Mouse (Mus musculus) heart, embryonic 11.5 days (tissue): ENCODE data around the gene Taf5l. TPM values are rescaled to one million over a fixed set of nuclear protein-coding genes. Genes with fewer than 3 reads are reported as not detected.

Experiments used
- ATAC-seq: fragments of 200-750 bp; cut with Nextera tagmentation; replicated peaks from 2 replicates; pipeline ENCODE4 v1.8.0; 2017; ENCODE audit warnings: moderate library complexity; ENCODE audit not compliant: insufficient number of reproducible peaks, low FRiP score, low TSS enrichment
- H3K27ac ChIP-seq: fragments of 300-500 bp; sonication (generic); 2 replicates; pipeline ENCODE4 v1.5.1; 2014; ENCODE audit warnings: mild to moderate bottlenecking, low read depth, low read length
- H3K27me3 ChIP-seq: fragments of 300-500 bp; sonication (generic); 2 replicates; pipeline ENCODE4 v1.6.1; 2014; ENCODE audit warnings: mild to moderate bottlenecking, low read length, mixed read lengths; ENCODE audit not compliant: control insufficient read depth, insufficient read depth
- H3K36me3 ChIP-seq: fragments of 300-500 bp; sonication (generic); 2 replicates; pipeline ENCODE4 v1.6.1; 2014; ENCODE audit warnings: mild to moderate bottlenecking, low read length, moderate library complexity, mixed read lengths; ENCODE audit not compliant: control insufficient read depth, insufficient read depth
- H3K4me1 ChIP-seq: fragments of 300-500 bp; sonication (generic); 2 replicates; pipeline ENCODE4 v1.6.1; 2014; ENCODE audit warnings: low read length; ENCODE audit not compliant: control insufficient read depth, insufficient read depth
- H3K4me2 ChIP-seq: fragments of 300-500 bp; sonication (generic); 2 replicates; pipeline ENCODE4 v1.6.1; 2014; ENCODE audit warnings: mild to moderate bottlenecking, moderate library complexity
- H3K4me3 ChIP-seq: fragments of 300-500 bp; sonication (generic); 2 replicates; pipeline ENCODE4 v1.5.1; 2014; ENCODE audit warnings: low read depth, low read length
- H3K9ac ChIP-seq: fragments of 300-500 bp; sonication (generic); 2 replicates; pipeline ENCODE4 v1.6.1; 2014; ENCODE audit warnings: mild to moderate bottlenecking, low read depth, low read length, moderate library complexity
- H3K9me3 ChIP-seq: fragments of 300-500 bp; sonication (generic); replicated peaks from 2 replicates; pipeline ENCODE4 v1.6.1; 2016; ENCODE audit warnings: low read length; ENCODE audit not compliant: control insufficient read depth
- WGBS: fragments of 180-500 bp; shearing (Covaris S2); extraction: QIAGEN DNeasy Blood & Tissue Kit; methylation state at CpG from one replicate; pipeline ENCODE4 v1.1.7; 2014; ENCODE audit not compliant: insufficient replicate concordance; 5-methylcytosine and 5-hydroxymethylcytosine counted together
- polyA plus RNA-seq: library from polyadenylated mRNA; unstranded; fragments of >200 nt; fragmentation: Nextera tagmentation; extraction: Ambion mirVana; gene quantifications from 2 replicates; pipeline ENCODE4 v1.2.1, GENCODE M21; 2014

Gene Taf5l
- polyA plus RNA-seq, 1 experiment from 2014 or later: 31.2 TPM

DNA sequence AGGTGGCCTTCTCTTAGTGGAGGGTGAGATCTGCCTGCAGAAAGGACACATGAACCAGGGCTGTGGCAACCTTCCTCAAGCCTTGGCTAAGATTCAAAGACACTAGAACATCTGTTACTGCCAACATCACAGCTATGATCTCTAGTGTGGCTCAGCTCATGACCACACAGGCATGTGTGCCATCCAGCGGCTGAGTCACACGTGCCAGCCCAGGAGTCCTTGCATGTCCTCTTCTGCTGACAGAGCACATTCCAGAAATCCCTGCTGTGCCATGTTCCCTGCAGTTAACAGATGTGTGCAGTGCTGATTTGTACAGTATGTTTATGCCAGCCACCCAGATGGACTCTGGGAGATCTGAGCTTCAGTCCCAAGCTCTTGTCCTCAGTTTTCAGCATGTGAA is 21.6 kb downstream of the Taf5l start:
- Histone ChIP-seq H3K9ac (no peak overlapping the region), H3K36me3 (peaks cover 18% of the 10 kb centered on the region), H3K9me3 (no peaks in the 10 kb centered on the region), H3K4me2 (no peak overlapping the region), H3K27ac (no peak overlapping the region), H3K27me3 (no peaks in the 10 kb centered on the region), H3K4me1 (no peaks in the 10 kb centered on the region), H3K4me3 (no peak overlapping the region)
- no peak for ATAC-seq
- WGBS: 98% methylated on average over 2 of the region's 2 CpGs

DNA sequence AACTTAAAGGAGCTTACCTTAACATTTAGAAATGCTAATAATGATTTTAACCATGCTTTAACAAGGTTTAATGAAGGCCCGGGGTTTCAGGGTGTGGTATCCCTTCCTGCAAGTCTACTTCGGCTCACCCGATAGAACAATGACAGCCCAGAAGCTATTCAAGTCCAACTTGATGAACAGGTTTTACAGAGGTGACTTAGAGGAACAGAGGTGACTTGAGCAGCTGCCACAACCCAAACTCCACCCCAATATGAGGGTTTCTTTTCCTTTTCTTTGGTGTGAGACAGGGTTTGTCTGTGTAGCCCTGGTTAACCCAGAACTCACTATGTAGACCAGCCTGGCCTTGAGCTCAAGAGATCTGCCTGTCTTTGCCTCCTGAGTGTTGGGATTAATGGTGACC is 27.2 kb downstream of the Taf5l start:
- H3K9ac ChIP-seq: no peak overlapping the region
- H3K4me1 ChIP-seq: peaks cover 19% of the 10 kb centered on the region
- H3K4me2 ChIP-seq: no peak overlapping the region
- H3K27ac ChIP-seq: no peak overlapping the region
- no peaks in the 10 kb centered on the region for H3K9me3 ChIP-seq
- 87% methylated on average over 3 of the region's 3 CpGs for WGBS
- no peak overlapping the region for H3K4me3 ChIP-seq
- no peaks in the 10 kb centered on the region for H3K27me3 ChIP-seq
- H3K36me3 ChIP-seq: peaks cover 6% of the 10 kb centered on the region; the same call in 1 of the 2 replicates
- no peak for ATAC-seq

DNA sequence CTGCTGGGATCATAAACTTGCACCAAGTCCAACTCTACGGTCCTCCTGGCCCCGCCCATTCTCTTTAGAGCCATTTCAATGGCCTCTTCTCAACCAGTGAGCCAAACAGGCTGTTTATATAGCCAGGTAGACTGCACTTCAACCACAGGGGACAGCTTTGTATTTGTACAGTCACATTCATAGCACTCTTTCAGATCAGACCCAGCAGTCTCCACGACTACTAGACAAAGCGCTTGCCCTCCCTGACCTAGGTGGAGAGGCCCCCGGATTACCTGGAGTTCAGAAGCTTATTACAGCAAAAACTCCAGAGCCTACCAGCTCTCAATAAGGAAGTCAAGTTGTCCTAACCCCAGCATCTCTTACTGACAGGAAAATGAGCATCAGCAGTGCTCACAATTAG is 27.6 kb downstream of the Taf5l start:
- H3K4me2 ChIP-seq: no peak overlapping the region
- no peak overlapping the region for H3K4me3 ChIP-seq
- H3K36me3 ChIP-seq: peaks cover 6% of the 10 kb centered on the region; the same call in 1 of the 2 replicates
- H3K4me1 ChIP-seq: peaks cover 23% of the 10 kb centered on the region
- H3K9ac ChIP-seq: no peak overlapping the region
- no peak overlapping the region for H3K27ac ChIP-seq
- ATAC-seq: no peak
- no peaks in the 10 kb centered on the region for H3K9me3 ChIP-seq
- 94% methylated on average over 5 of the region's 5 CpGs for WGBS
- no peaks in the 10 kb centered on the region for H3K27me3 ChIP-seq

DNA sequence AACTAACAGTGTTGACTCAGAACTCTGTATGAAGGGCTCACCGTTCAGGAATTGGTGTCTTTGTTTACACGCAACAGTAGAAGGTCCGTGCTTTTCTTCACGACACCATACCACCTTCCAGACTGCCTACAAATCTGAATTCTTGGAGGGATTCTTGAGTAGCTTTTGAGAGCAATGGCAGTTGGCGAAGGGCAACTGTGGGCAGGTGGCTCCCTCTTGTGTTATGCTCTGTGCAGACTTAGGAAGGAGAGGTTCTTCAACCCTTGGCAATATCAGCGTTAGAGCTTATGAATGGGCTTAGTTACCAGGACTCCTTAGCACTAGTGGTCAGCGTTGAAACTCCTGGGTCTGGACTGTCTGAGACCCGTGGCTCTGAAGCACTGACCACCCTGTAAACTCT is 28.6 kb downstream of the Taf5l start:
- H3K27me3 ChIP-seq: no peaks in the 10 kb centered on the region
- ATAC-seq: no peak
- H3K9me3 ChIP-seq: no peaks in the 10 kb centered on the region
- peaks cover 24% of the 10 kb centered on the region for H3K4me1 ChIP-seq
- H3K36me3 ChIP-seq: peaks cover 6% of the 10 kb centered on the region; the same call in 1 of the 2 replicates
- no peak overlapping the region for H3K4me3 ChIP-seq
- H3K27ac ChIP-seq: no peak overlapping the region
- no peak overlapping the region for H3K4me2 ChIP-seq
- no peak overlapping the region for H3K9ac ChIP-seq
- WGBS: 75% methylated on average over 8 of the region's 8 CpGs

DNA sequence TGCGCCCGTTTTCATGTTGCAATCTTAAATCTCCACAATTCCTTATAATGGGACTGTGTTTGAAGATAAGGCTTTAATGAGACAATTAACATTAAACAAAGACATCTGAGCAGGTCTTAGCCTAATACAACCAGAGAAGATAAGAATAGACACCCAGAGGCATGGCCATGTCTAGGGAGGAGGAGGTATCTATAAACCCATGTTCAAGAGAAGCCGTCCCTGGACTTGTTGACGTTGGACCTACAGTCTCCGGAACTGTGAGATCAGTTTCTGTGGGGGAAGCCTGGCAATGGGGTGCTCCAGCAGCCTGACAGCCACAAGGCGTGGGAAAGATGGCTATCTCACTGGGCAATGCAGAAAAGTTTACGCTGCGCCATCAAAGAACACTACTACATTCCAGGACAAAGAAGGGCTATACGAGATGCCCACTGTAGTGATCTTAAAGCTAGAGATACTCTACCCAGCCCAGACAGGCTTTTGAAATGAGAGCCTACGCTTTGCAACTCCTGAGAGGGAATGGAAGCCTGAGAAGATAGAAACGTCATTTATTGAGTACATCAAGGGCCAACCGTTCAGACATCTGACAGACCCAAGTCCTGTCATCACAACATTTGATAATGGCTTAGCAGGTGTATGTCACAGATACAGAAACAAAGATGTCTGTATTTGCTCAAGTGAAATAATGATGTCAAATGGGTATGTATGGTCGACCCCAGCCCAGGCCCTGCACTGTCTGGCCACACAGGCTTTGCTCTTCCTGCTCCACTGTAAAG is 30.7 kb downstream of the Taf5l start:
- WGBS: 44% methylated on average over 13 of the region's 13 CpGs
- Histone ChIP-seq H3K4me2 (peak overlapping the region; percentile 30), H3K27me3 (no peaks in the 10 kb centered on the region), H3K36me3 (no peaks in the 10 kb centered on the region), H3K4me1 (peaks cover 24% of the 10 kb centered on the region), H3K27ac (peak overlapping the region; percentile 93), H3K9me3 (no peaks in the 10 kb centered on the region), H3K9ac (peak overlapping the region; percentile 17; the same call in 1 of the 2 replicates), H3K4me3 (no peak overlapping the region)
- no peak for ATAC-seq

DNA sequence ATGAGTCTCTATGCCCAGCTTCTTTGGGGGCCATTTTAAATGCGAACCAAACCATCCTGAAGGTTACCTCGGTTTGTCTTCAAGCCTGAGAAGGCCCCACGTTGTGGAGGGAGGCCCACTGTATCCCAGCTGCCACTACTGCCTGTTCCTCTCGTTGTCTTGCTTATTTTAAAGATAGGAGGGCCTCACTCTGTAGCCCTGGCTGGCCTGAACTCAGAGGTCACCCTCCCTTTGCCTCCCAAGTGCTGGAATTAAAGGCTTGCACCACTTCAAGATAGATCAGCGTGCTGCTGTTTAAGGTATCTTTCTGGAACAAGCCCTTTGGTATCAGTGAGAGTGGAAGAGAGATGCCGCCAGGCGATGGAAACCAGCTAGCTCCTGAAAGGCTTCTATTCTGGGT is 32.1 kb downstream of the Taf5l start:
- WGBS: 26% methylated on average over 7 of the region's 7 CpGs
- H3K4me1 ChIP-seq: peaks cover 24% of the 10 kb centered on the region
- H3K36me3 ChIP-seq: no peaks in the 10 kb centered on the region
- peak overlapping the region; percentile 4; the same call in 1 of the 2 replicates for H3K9ac ChIP-seq
- H3K4me2 ChIP-seq: peak overlapping the region; percentile 49
- no peaks in the 10 kb centered on the region for H3K27me3 ChIP-seq
- H3K27ac ChIP-seq: peak overlapping the region; percentile 93
- no peaks in the 10 kb centered on the region for H3K9me3 ChIP-seq
- H3K4me3 ChIP-seq: no peak overlapping the region
- ATAC-seq: peak; percentile 66; the same call in 1 of the 2 replicates

DNA sequence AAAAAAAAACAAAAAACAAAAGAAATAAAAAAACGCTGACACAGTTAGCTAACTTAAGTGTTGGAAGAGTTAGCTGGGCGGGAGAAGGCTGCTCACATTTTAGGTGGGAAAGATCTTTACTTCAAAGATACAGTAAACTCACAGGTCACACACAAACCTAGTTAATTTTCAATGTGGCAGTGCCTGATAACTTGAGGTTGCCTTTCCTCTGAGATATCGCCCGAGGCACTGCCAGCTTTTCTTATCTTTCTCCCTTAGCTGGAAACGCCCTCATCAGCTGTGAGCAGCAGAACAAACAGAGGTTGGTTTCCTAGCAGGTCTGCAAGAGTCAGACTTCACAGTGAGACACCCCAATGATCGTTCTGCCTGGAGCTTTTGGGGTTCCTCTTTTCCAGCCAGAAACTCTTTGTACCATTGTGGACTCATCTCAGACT is 32.6 kb downstream of the Taf5l start:
- ATAC-seq: peak; percentile 73
- H3K4me2 ChIP-seq: peak overlapping the region; percentile 49
- 23% methylated on average over 6 of the region's 6 CpGs for WGBS

DNA sequence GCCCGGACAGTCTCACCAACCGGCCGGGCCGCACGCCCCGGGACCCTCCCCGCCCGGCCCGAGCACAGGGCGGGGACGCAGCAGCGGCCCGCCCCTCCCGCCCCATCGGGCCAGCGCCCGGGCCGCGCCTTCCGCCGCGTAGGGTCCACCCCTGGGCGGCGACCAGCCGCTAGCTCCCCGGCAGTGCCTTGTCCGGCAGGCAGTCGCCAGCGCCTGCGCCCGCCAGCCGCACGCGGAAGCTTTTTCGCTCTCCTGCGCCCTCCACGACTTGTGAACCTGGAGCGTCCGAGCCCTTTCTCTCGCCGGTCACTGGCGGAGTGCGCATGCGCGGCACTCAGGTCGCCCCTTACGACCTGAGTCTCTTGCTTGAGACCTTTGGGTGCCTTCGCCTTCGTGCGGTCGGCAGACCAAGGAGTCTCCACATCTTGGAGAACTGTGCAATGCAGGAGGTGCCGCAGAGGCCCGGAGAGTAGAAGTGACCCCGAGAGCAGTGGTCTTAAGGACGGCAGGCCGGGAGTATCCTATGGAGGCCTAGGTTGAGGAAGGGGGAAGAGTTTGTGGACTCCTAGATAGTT is 38.3 kb downstream of the Taf5l start, which contains the start of gene Abcb10:
TSS of gene Abcb10 (minus strand) at position 297 of the 575 bp plus-strand sequence.
- H3K4me1 ChIP-seq: peaks cover 26% of the 10 kb centered on the region
- peak within 1 kb of the TSS; percentile 97 for H3K27ac ChIP-seq
- H3K4me3 ChIP-seq: peak within 1 kb of the TSS; percentile 90
- peak; percentile 91 for ATAC-seq
- no peaks in the 10 kb centered on the region for H3K36me3 ChIP-seq
- under 1% methylated on average over 51 of the region's 56 CpGs for WGBS
- no peaks in the 10 kb centered on the region for H3K27me3 ChIP-seq
- peak within 1 kb of the TSS; percentile 94 for H3K4me2 ChIP-seq
- peak within 1 kb of the TSS; percentile 96 for H3K9ac ChIP-seq
- H3K9me3 ChIP-seq: no peaks in the 10 kb centered on the region

More for the DNA sequence above, 32.6 kb downstream of the Taf5l start:
- H3K9ac ChIP-seq: peak overlapping the region; percentile 4; the same call in 1 of the 2 replicates
- no peak overlapping the region for H3K4me3 ChIP-seq
- peak overlapping the region; percentile 93 for H3K27ac ChIP-seq
- no peaks in the 10 kb centered on the region for H3K27me3 ChIP-seq
- H3K9me3 ChIP-seq: no peaks in the 10 kb centered on the region
- H3K4me1 ChIP-seq: peaks cover 24% of the 10 kb centered on the region
- no peaks in the 10 kb centered on the region for H3K36me3 ChIP-seq
